Mouse (Mus musculus): Measurements from ENCODE around the gene Ifi47.

DNA sequence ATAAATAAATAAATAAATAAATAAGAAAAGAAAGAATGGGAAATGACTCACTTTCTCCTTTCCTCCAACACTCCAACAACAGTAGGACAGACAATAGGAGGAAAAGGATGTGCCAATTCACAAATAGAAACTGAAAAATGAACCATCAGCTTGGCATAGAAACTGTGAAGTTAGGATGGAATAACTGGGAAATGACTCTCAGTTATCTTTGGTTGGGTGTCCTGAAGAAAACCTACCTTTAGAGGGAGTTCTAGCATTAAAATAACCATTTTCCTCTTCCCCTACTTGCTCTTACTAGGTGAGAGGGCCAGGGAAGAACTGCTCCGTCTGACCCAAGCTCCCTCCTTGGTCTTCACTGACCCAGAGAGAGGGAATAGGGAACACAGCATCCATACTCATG lies 29.4 kb downstream of the Ifi47 start:
- no peak for TF ChIP-seq POLR2A (IDR thresholded peaks at IDR 0.05; ENCODE audit: borderline replicate concordance, control insufficient read depth, low read depth, low read length)
- no peak for TF ChIP-seq CTCF (IDR thresholded peaks at IDR 0.05; ENCODE audit: control insufficient read depth, insufficient read depth, low read length)
